Mouse (Mus musculus) C2C12 (cell line): ENCODE results near the gene 1700001P01Rik.

Experiments used
- CTCF ChIP-seq: IDR thresholded peaks from one replicate; pipeline ENCODE4 v1.5.1; 2011; ENCODE audit not compliant: control insufficient read depth, insufficient read depth, insufficient read length
- USF1 ChIP-seq: IDR thresholded peaks from one replicate; pipeline ENCODE4 v1.6.1; 2011; ENCODE audit warnings: low read depth, mild to moderate bottlenecking, control low read depth, moderate library complexity

- TF ChIP-seq CTCF (no peak), USF1 (no peak)
These were observed 40.0 kb upstream of the 1700001P01Rik start for GRCm38 (mm10) chr11:97815736-97816135.
